Mouse (Mus musculus) thymus, postnatal 36 days (tissue): ENCODE measurements around the gene Ltb4r1.

Experiments
- DNase-seq, 2 experiments: peaks; one replicate each; pipeline ENCODE4 v3.0.0; 2022; ENCODE audit warnings: mixed read lengths in 2 of 2

Gene Ltb4r1

DNA sequence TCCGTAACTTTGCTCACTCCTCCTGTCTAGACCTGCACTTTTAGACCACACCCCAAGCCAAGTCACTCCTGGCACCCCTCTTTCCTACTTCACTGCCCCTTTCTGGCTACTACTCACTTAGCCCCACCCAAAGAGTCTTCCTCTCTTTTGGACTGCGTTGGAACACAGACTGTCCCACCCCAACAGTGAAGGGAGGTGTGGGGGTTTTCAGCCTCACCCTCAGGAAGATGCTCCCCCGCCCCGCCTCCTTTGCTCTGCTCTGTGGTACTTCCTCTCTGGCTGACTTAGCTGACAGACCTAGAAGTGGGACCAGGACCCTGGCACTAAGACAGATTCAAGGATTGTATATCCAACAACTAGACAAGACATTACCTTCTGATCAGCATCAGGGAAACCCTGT lies at the start of gene Ltb4r1:
TSS of gene Ltb4r1 (plus strand) at position 267 of the 400 bp plus-strand sequence.
- no peak for DNase-seq

DNA sequence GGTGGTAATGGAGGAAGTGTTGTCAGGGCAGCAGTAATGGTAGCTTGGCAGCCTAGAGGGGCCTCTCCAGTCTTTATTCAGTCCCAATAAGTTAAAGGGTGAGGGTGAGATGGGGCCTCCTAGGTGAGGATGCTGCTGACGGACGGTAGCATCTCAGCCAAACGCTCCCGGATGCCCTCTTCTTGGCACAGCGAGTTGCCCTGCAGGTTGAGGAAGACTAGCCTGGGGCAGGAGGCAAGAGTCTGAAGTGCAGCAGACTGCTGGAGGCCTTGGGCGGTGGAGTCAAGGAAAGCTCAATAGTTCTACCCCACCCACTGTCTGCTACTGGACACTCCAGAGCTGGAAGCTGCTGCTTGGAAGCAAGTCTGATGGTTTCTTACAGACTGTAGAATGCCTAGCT lies 49.5 kb upstream of the Ltb4r1 start:
- no peak for DNase-seq

DNA sequence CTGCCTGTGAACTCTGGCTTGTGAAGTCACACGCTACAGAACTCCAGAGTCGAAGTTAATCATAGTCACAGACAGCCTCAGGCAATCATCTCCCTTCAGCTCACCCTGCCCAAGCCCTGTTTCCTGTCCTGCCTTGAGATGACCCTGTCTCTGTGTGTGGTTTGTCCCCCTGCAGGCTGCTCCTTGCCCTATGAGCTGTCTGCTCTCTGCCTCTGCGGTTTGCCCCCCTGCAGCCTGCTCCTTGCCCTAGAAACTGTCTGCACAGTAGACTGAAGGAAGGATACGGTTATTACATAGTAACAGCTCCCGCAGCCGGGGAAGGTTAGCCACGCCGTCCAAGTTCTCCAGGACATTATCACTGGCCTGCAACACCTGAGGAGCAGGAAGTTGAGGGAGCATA lies 48.9 kb upstream of the Ltb4r1 start:
- no peak for DNase-seq

DNA sequence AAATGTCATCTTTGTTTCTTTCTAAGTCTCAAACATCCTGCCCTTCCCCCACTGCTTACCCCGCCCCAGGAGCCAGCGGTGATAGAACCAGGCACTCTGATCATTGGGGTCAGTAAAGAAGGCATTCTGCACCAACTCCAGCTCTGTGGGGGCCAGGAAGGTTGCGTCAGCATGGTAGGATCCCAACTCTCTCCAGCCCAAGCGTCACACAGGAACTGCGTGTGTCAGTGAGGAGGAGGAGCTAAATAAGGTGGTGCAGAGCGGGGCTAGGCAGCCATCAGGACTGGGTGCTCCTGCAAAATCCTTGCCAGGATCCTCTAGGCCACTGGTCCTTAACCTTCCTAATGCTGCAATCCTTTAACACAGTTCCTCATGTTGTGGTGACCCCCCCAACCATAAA lies 46.0 kb upstream of the Ltb4r1 start:
- no peak for DNase-seq

DNA sequence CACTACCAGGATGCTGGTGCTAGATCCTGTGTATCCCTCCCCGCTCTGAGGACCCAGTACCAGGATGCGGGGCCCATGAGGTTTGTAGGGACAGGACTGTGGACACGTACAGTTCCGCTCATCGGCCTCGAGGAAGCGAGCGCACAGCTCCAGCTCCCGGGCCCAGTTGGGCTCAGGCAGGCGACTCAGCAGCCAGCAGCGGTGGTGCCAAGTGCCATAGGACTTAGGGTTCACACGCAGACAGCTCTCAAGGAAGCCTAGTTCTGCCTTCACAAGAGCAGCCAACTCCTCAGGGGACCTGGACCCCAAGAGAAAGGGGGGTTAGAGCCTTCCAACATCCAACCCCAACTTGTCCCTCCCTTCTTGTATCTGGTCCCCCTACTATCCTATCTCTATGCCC lies 45.1 kb upstream of the Ltb4r1 start:
- no peak for DNase-seq

DNA sequence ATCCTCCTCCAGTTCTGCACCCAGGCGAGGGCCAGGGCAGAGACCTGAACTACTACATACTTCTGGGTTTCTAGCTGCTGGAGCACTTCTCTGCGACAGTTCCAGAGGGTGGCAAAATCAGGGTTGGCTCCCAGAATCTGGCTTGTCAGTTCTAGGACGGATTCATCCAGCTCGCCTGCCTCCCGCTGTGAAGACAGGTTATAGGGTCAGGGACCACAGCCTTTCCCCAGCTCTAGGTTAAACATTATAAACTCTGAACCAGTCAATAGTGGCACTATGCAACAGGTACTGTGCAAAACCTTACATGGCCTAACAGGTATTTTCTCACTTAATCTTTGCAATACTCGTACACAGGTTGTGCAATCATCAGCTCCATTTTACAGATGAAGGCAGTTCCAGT lies 44.7 kb upstream of the Ltb4r1 start:
- DNase-seq: no peak

DNA sequence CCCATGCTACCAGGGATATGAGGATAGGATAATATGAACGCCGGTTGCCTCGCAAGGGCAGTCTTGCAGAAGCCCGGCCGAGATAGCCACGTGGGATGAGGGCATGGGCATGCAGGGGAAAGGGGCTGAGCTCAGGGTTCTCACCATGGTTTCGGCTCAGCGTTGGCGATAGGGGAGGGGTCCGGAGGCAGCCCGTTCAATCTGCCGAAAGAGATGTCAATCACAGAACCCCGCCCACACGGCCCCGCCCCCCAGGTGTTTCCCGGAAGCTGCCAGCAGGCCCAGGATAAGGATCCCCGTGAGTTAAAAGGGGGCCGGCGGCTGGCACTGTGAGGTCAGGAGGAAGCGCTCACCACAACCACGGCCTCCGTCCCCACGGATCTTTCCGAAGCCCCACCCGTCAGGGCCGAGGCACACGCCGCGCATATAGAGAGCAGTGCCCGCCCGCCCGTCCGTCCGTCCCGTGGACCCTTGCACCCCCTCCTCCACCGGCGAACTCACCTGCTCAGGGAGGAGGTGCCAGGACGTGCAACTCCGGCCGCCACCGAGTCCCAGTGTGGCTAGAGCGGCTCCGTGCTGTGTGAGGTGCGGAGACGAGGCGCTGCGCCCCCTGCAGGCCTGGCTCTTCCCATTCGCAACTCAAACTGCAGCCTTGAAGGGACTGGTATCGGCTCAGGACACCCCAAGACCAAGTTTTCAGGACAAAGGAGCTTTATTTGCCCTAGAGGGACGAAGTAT lies 43.9 kb upstream of the Ltb4r1 start, which contains the start of gene Rabggta:
TSS of gene Rabggta (minus strand) at position 564 of the 738 bp plus-strand sequence.
- DNase-seq: peak; percentile 97 to 98

DNA sequence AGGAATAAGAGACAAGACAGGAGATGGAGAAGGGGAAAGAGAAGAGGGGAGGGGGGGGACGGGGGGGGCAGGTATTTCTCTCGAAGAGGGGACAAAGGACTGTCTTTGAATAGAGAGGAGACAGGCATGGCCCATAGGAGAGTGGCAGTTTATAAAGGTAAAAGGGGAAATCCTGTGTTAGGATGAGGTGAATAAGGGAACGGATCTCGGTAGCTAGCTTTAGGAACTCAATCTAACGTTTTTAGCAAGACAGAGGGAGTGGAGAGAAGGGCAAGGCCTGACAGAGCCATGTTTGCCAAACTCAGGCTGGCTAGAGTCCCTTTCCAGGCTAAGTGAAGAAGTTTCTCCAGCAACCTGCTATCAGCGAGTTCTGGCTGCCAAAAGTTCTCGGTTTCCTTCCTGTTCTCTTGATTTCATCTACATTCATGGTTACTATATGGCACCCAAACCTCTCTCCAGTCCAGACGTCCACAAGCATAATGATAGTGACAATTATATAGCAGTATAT lies 43.3 kb upstream of the Ltb4r1 start:
- no peak for DNase-seq

DNA sequence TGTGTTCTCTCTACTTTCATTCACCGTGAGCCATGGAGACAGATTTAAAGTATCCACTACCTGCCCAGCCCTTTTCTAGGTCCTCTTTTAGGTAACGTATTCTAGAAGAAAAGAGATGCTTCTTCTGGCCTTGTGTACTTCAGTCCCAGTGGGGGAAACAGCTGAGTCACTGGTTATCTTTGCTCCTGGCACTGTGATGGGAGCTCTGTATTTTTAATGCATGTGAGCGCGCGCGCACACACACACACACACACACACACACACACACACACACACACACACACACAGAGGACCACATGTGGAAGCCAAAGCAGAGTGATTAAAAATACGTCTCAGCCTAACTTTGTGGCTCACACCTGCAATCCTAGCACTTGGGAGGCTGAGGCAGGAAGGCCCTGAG lies 42.3 kb upstream of the Ltb4r1 start:
- no peak for DNase-seq

DNA sequence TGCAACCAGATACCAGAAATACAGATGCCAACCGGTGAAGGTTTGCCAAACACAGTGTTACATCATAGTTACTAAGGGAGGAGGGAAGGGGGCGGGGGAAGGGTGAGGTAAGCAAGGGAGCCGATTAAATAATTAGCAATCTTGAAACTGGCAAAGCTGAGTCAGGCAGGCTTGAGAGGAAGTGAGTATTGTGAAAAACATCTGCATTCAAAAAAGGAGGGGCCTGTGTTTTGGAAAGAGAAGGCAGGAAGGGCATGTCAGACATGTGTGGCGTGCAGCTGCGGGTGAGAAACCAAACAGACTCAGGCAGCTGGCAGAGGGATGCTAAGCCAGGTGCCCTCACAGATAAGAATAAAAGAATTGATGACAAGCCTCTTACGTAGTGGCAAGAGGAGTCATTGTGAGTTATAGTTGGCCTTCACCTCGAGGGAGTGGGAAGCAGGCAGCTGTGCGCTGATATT lies 41.3 kb upstream of the Ltb4r1 start:
- peak; percentile 71 to 85 for DNase-seq

DNA sequence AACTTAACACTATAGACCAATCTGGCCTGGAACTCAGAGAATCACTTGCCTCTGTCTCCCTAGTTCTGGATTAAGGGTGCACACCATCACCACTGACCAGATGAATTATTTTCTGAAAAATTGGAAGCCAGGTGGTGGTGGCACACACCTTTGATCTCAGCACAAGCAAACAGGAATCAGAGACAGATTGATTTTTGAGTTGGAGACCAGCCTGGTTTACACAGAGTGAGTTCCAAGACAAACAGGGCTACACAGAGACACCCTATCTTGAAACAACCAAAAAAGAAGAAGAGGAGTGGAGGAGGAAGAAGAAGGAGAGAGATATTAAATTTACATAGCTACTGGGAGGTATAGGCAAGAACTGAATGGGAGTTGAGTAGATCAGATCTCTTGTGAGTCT lies 39.5 kb upstream of the Ltb4r1 start:
- DNase-seq: no peak

DNA sequence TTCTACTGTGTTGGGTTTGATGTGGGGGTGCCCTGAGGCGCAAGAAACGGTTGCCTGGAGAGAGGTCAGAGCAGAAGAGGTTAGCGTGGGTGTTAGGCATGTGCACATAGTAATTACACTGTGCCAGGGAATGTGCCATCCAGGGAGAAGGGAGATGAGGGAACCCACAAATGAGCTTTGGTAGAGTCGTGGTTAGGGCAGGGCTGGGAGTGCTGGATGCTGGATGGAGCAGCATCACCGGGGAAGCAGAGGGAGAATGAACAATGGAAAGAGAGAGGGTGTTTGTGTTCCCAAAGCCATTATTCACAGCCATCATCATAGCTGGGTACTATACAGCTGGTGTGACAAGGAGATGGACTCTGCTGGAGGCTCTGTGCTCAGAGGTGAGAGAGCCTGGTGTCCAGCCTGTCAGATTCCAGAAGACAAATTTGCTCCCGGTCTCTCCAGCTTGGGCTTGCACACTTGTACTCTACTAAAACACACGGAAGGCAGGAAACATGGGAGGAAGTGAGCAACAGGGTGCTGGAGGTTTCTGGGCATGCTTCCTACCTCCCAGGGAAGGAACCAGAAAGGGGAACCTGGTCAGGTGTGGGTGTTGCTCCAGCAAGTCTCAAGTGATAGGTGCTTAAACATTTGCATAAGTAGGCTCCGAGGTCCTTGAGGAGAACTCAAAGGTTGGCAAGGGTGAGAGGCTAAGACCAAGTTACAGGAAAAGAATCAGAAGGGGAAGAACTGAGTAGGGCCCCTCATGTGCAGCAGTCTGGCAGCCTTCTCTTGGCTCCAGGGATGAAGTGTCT lies 37.7 kb upstream of the Ltb4r1 start:
- DNase-seq: no peak

DNA sequence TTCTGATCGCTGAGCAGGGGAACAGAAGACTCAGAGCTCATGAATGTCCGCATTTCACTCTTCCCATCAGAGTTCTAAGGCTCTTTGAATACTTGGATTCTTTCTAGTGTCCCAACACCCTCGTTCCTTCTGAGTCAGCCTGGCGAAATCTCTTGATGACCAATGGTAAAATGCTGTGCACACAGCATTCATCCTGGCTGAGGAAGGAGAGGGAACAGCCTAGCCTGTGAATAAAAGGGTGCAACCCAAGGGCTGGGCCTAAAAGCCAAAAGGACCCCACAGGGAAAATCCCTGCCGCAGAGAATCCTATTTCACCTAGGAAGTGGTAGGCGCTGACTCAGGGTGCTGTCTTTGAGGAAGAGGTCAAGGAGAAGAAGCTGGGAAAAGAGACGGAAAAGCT lies 35.6 kb upstream of the Ltb4r1 start:
- no peak for DNase-seq

DNA sequence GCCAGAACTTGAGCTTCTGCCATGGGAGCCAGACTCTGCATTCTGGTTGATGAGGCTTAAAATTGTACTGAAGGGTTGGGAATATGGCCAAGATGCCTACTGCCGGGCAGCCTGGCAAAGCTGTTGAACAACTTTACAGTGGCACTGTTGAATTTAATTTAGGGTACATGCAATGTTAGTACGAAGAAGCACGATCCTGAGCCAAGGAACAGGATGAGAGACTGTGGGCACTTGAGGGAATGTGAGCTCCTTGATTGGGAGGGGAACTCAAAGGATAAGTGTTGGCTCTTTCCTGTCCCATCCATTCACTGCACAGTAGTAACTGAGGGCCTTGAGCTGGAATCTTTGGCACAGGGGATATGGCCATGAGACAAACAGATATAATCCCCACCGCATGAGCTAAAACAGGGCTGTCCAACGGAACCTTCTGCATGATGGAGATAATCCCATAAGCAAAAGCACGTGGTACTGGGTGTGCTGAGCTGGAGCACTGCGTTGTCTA lies 35.2 kb upstream of the Ltb4r1 start:
- no peak for DNase-seq

DNA sequence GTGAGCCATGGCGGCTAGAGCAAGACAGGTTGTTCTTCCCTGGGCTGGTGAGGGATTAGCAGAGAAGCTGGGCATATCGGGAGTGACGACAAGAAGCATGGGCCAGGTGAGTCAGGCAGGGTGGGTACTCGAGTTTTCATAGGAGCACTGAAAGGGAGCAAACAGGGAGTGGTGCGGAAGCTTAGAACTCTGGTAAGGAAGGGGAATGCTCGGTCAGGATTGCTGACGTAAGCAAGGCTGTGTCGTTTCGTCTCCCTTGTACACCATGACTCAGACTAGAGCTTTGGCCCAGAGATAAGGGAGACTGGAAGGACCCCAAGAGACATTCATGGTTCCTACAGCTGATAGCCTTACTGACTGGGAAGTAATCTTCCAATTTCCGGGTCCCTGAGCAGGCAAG lies 31.9 kb upstream of the Ltb4r1 start:
- no peak for DNase-seq

DNA sequence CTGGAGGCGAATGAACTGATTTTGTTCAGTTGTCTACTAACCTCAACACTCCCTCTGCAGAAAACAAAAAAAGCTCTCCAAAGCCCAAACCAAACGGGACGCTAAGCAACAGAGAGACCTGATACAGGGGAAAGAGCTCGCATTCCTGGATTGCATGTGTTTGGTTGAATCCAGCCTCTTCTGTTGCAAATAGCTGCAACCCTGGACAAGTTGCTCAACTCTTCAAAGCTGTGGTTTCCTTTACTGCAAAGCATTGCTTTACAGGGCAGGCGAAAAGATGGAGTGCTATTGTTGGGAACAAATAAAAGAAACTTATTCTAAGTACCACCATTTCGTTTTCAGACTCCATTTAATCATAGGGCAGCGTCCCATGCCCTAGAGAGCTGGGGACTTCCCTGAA lies 30.9 kb upstream of the Ltb4r1 start:
- DNase-seq: no peak

DNA sequence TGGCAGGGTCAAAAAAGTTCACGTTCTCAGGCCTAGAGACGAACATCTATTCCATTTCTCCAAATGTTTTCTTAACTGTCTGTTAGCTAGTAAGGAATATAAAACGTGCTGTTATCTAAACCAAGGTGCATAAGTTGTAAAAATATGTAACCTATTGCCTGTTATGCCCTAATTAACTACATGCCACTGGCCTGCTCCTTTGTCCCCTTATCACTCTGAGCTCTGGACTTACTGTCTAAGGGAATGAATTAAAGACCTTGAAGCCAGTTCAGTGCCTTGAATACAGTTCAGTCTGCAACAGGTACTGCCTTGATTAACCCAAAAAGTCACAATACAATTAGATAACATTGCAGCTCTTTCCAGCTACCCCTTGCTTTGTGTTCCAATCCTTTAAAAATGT lies 30.4 kb upstream of the Ltb4r1 start:
- no peak for DNase-seq

DNA sequence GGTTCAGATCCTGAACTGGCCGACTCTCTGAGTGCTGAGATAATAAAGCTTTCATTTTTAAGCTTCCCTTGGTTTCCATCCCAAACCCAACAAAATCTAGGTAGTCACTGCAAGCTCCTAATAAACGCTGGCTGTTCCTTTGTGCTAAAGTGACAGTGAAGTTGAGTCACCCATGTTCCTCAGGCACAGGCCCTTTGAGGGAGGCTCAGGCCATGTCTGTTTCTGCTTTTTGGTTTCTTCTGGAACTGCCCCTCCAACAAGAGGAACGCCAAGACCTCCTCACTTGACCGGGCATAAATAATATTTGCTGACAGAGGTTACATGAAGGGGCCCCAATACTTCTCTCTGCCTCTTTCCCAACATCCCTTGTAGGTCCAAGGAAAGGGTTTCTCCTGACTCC lies 30.0 kb upstream of the Ltb4r1 start:
- no peak for DNase-seq

DNA sequence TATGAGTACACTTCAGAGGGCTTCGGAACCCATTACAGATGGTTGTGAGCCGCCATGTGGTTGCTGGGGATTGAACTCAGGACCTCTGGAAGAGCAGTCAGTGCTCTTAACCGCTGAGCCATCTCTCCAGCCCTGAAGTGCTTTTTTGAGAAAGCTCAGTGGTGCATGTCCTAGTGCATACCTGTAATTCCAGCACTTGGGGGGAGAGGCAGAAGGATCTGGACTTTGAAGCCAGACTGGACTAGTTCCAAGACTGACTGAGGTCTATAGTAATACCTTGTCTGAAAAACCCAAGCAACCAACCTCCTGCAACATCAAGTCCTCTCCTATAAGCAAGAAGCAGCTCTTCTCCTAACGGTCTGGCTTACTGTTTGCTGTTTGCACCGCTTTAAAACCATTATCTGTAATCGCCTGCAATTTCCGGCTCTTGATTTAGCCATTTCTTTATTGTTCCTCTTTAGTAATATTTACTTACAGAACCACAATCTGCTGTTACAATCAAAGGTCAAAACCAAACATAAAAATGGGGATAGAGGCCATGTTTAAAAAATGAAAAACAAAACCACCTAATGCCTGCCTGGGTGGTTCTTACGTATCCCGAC lies 28.6 kb upstream of the Ltb4r1 start:
- no peak for DNase-seq

DNA sequence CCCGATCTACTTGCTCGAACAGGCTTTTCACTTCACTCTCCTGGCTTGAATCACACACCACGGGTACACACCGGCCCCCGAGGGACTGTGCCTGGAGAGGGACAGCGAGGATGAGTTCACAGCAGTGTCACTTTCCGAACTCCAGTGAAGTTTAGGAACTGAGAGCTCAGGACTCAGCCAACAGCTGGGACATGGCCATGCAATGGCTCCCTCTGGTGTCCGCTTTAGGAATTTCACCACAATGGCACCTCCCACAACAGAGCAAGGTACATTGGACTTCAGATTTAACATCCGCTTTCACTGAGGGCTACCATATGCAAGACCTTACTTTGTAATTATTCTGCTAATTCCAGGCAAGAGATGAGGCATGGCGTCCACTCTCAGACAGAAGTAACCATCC lies 22.1 kb upstream of the Ltb4r1 start:
- peak; percentile 81 to 85 for DNase-seq

DNA sequence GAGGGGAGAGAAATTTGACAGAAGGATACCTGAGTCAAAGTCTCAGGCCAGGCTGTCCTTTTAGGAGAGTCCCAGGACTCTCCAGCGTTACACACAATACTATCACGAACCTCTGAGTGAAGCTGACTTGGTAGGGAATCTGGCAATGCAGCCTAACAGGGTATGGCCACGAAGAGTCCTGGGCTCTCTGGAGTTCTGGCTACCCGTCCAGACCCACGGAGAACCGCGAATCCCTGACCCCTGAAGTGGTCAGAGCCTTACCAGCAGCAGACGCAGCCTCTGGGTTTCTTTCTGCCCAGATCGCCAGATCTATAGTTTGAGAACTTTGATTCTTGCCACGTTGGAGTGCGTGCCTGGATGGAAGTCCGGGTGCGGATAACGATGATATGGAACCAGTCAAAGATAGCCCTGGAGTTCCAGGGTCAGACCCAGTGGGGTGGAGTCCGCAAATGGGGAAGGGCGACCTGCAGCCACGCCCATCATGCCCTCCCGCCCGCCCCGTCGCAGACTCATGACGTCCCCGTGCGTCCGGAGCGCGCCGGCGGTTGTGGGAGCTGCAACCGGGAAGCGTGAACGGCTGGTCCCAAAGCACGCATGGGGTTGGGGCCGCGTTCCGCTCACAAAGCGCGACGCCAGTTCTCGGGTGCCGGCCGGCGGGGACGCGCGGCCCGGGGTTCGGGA lies 20.4 kb upstream of the Ltb4r1 start, which contains the start of the genes Dhrs1 and Nop9:
TSS of gene Dhrs1 (minus strand) at position 511 of the 681 bp plus-strand sequence.
TSS of gene Nop9 (plus strand) at position 514 of the 681 bp plus-strand sequence.
- DNase-seq: peak; percentile 85 to 87

DNA sequence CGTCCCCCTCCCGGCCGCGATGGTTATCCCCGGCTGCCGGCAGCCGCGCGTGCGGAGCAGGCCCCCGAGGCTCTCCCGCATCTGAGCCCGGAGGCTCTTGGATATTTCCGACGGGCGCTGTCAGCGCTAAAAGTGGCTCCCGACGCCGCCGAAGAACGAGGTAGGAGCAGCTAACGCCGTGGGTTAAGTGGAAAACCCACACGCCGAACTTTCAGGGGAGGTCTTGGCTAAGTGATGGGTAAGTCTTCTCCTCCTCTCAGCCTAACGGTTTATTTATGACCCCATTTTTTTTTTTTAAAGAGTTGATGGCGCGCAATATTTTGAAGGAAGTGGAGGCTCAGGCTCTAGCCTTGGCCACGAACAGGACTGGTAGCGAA lies 19.9 kb upstream of the Ltb4r1 start:
- DNase-seq: no peak
